ENCODE assay signal across 9 mouse cellular contexts in genomic region chr7:47133331-47133730, GRCm38 (mm10). TPM values are rescaled to one million over a fixed set of nuclear protein-coding genes. Genes with fewer than 3 reads are reported as not detected.
DNase-seq lines count a peak whose midpoint lies in the region; ATAC-seq lines count a peak whose summit lies in the region.
"Had no signal": no experiment of that assay in that cellular context is flagged by ENCODE, and none has a peak within 500 bp of the region (broad histone marks: within the 10 kb centered on the region; RNA-seq: fewer than 3 reads in every experiment).

Gene Ptpn5 (minus strand): TSS chr7:47133684.

- DNase-seq in frontal cortex, postnatal 25 days (ENCODE audit: low spot score in 2 of 2) = no peak
- DNase-seq in retina, postnatal 1 day = peak; percentile 15
- no peak for DNase-seq in retina, embryonic 14.5 days (ENCODE audit: low spot score)
- no peak for DNase-seq in thymus, postnatal 10 days (ENCODE audit: low spot score in 2 of 2)
- no peak for DNase-seq in right cerebral cortex, adult 2 months (ENCODE audit: low spot score in 2 of 2)
- no peak for DNase-seq in B cell, adult 2 months

- peak within 1 kb of the TSS; percentile 37; the same call in 1 of the 2 replicates for H3K9ac ChIP-seq in limb, embryonic 15.5 days

- peak within 1 kb of the TSS; percentile 99 for H3K4me2 ChIP-seq in limb, embryonic 15.5 days

- H3K9me3 ChIP-seq in limb, embryonic 15.5 days = no peaks in the 10 kb centered on the region

- H3K27me3 ChIP-seq in limb, embryonic 15.5 days = peaks cover 67% of the 10 kb centered on the region

- H3K27ac ChIP-seq in limb, embryonic 15.5 days = no peak within 1 kb of the TSS

- 6% methylated on average over 13 of the region's 13 CpGs for WGBS in limb, embryonic 15.5 days

- peak; percentile 24; the same call in 1 of the 2 replicates for ATAC-seq in frontal cortex, adult (ENCODE audit: low TSS enrichment)
- no peak for ATAC-seq in limb, embryonic 15.5 days (ENCODE audit: insufficient number of reproducible peaks, low FRiP score, low TSS enrichment, low read depth)

- no peaks in the 10 kb centered on the region for H3K36me3 ChIP-seq in limb, embryonic 15.5 days

- peak within 1 kb of the TSS; percentile 52 for H3K4me3 ChIP-seq in limb, embryonic 15.5 days
- H3K4me3 ChIP-seq: erythroblast, embryonic 14.5 days had no signal

- H3K4me1 ChIP-seq in limb, embryonic 15.5 days = peaks cover 19% of the 10 kb centered on the region

RNA-seq across cellular contexts. Expression of gene Ptpn5, which starts in this region (rescaled TPM):
- polyA plus RNA-seq in limb, embryonic 15.5 days (2015; fragmentation: Nextera tagmentation; extraction: Ambion mirVana) = 0.09 and 0.50 TPM in 2 replicates
- polyA plus RNA-seq: erythroblast, embryonic 14.5 days had no signal
